Mouse (Mus musculus): ENCODE results near the gene Ndufaf1. TPM values are rescaled to one million over a fixed set of nuclear protein-coding genes. Genes with fewer than 3 reads are reported as not detected.

The Ndufaf1 gene
- polyA plus RNA-seq, 1 experiment from 2014 or later: 39.0 TPM

GRCm38 (mm10) chr2:119607023-119607422 is 55.6 kb downstream of the Ndufaf1 start:
- no peaks in the 10 kb centered on the region for H3K9me3 ChIP-seq
- H3K4me2 ChIP-seq: no peak overlapping the region
- no peak for ATAC-seq (ENCODE audit: borderline replicate concordance, extremely low read depth, low FRiP score, low TSS enrichment)
- H3K36me3 ChIP-seq: peaks cover 68% of the 10 kb centered on the region
- H3K27ac ChIP-seq: no peak overlapping the region
- no peaks in the 10 kb centered on the region for H3K27me3 ChIP-seq
- no peak overlapping the region for H3K4me3 ChIP-seq
- H3K9ac ChIP-seq: no peak overlapping the region
- 86% methylated on average over 4 of the region's 4 CpGs for WGBS
- 0 out of 2 replicates have a peak, but pooled peaks cover 4% of the 10 kb centered on the region for H3K4me1 ChIP-seq

Other genes starting within 250 kb of the Ndufaf1 start
- 3.7 and 4.3 TPM in 2 replicates for gene Ino80, start 185.1 kb downstream of the Ndufaf1 start, polyA plus RNA-seq (2015; fragmentation: Nextera tagmentation; extraction: Ambion mirVana)
- gene Exd1, start 115.2 kb downstream of the Ndufaf1 start, polyA plus RNA-seq (2015; fragmentation: Nextera tagmentation; extraction: Ambion mirVana): 0.21 and 0.60 TPM in 2 replicates
- gene Chp1, start 115.1 kb downstream of the Ndufaf1 start, polyA plus RNA-seq (2015; fragmentation: Nextera tagmentation; extraction: Ambion mirVana): 61.1 and 62.2 TPM in 2 replicates
- gene Nusap1, start 44.5 kb downstream of the Ndufaf1 start, polyA plus RNA-seq (2015; fragmentation: Nextera tagmentation; extraction: Ambion mirVana): 81.9 and 85.9 TPM in 2 replicates
- gene Oip5, start 44.4 kb downstream of the Ndufaf1 start, polyA plus RNA-seq (2015; fragmentation: Nextera tagmentation; extraction: Ambion mirVana): 27.9 and 29.5 TPM in 2 replicates
- gene Rtf1, start 12.2 kb upstream of the Ndufaf1 start, polyA plus RNA-seq (2015; fragmentation: Nextera tagmentation; extraction: Ambion mirVana): 31.0 and 33.9 TPM in 2 replicates
- 1.6 and 2.4 TPM in 2 replicates for gene Itpka, start 79.5 kb upstream of the Ndufaf1 start, polyA plus RNA-seq (2015; fragmentation: Nextera tagmentation; extraction: Ambion mirVana)
- 1.3 and 1.4 TPM in 2 replicates for gene Ltk, start 97.6 kb upstream of the Ndufaf1 start, polyA plus RNA-seq (2015; fragmentation: Nextera tagmentation; extraction: Ambion mirVana)
- gene Rpap1, start 124.7 kb upstream of the Ndufaf1 start, polyA plus RNA-seq (2015; fragmentation: Nextera tagmentation; extraction: Ambion mirVana): 30.4 and 31.7 TPM in 2 replicates
- gene Tyro3, start 134.9 kb upstream of the Ndufaf1 start, polyA plus RNA-seq (2015; fragmentation: Nextera tagmentation; extraction: Ambion mirVana): 21.4 and 21.6 TPM in 2 replicates
- 22.8 and 27.5 TPM in 2 replicates for gene Mga, start 234.4 kb upstream of the Ndufaf1 start, polyA plus RNA-seq (2015; fragmentation: Nextera tagmentation; extraction: Ambion mirVana)